Mouse (Mus musculus): ENCODE results near the gene Ifnb1. TPM values are rescaled to one million over a fixed set of nuclear protein-coding genes. Genes with fewer than 3 reads are reported as not detected.

The Ifnb1 gene
- polyA plus RNA-seq, 1 experiment from 2014 or later, result not detected

DNA sequence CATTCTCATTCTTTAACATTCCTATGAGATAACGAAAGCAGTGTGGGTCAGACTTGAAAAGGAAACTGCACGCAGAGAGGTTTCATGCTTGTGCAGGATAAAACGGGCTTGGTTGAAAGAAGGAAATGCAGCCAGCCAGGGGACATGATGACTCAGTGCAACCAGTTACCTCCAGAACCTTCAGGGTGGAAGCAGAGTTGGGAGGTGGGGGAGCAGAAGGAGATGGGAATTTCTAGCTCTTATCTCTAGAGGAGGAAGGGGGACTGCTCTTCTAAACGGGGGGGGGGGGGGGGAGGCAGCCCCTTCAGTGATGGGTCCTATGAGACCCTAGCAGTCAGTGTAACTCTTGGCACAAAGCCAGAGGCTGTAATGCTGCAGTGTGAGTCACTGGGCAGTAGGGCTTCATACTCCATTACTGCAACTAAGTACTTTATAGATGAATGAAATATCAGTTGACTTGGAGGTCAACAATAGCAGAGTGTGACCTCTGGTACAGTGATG, 6.8 kb downstream of the Ifnb1 start:
- 0 out of 2 replicates have a peak, but pooled peaks have one; percentile 17 for ATAC-seq (ENCODE audit: low FRiP score)
- Histone ChIP-seq H3K4me3 (ENCODE audit: low read depth, low read length) (no peak overlapping the region), H3K4me2 (replicated peaks; ENCODE audit: low read depth, low read length) (no peak overlapping the region), H3K9ac (ENCODE audit: low read depth, low read length) (no peak overlapping the region), H3K9me3 (ENCODE audit: control insufficient read depth, low read length) (no peaks in the 10 kb centered on the region), H3K36me3 (ENCODE audit: control insufficient read depth, insufficient read depth, low read length) (no peaks in the 10 kb centered on the region), H3K27ac (ENCODE audit: low read depth, low read length) (no peak overlapping the region), H3K4me1 (replicated peaks; ENCODE audit: control insufficient read depth, insufficient read depth, low read length) (no peaks in the 10 kb centered on the region), H3K27me3 (ENCODE audit: control insufficient read depth, insufficient read depth, low read length) (no peaks in the 10 kb centered on the region)
- WGBS, result 67% methylated on average over 3 of the region's 4 CpGs
- no peak for DNase-seq (ENCODE audit: low spot score)

GRCm38 (mm10) chr4:88515250-88515649, 7.3 kb downstream of the Ifnb1 start:
- H3K9ac ChIP-seq (ENCODE audit: low read depth, low read length), result no peak overlapping the region
- no peaks in the 10 kb centered on the region for H3K4me1 ChIP-seq (replicated peaks; ENCODE audit: control insufficient read depth, insufficient read depth, low read length)
- ATAC-seq (ENCODE audit: low FRiP score), result no peak
- H3K4me2 ChIP-seq (replicated peaks; ENCODE audit: low read depth, low read length), result no peak overlapping the region
- H3K36me3 ChIP-seq (ENCODE audit: control insufficient read depth, insufficient read depth, low read length), result no peaks in the 10 kb centered on the region
- H3K27ac ChIP-seq (ENCODE audit: low read depth, low read length), result no peak overlapping the region
- no peaks in the 10 kb centered on the region for H3K9me3 ChIP-seq (ENCODE audit: control insufficient read depth, low read length)
- H3K27me3 ChIP-seq (ENCODE audit: control insufficient read depth, insufficient read depth, low read length), result no peaks in the 10 kb centered on the region
- 79% methylated on average over 2 of the region's 2 CpGs for WGBS
- H3K4me3 ChIP-seq (ENCODE audit: low read depth, low read length), result no peak overlapping the region
- no peak for DNase-seq (ENCODE audit: low spot score)

- Histone ChIP-seq H3K9me3 (ENCODE audit: control insufficient read depth, low read length) (no peaks in the 10 kb centered on the region), H3K9ac (ENCODE audit: low read depth, low read length) (no peak overlapping the region), H3K27me3 (ENCODE audit: control insufficient read depth, insufficient read depth, low read length) (no peaks in the 10 kb centered on the region), H3K4me2 (replicated peaks; ENCODE audit: low read depth, low read length) (no peak overlapping the region), H3K27ac (ENCODE audit: low read depth, low read length) (no peak overlapping the region), H3K36me3 (ENCODE audit: control insufficient read depth, insufficient read depth, low read length) (no peaks in the 10 kb centered on the region), H3K4me1 (replicated peaks; ENCODE audit: control insufficient read depth, insufficient read depth, low read length) (no peaks in the 10 kb centered on the region), H3K4me3 (ENCODE audit: low read depth, low read length) (no peak overlapping the region)
- DNase-seq (ENCODE audit: low spot score) (peak; percentile 53), ATAC-seq (ENCODE audit: low FRiP score) (no peak; the same call in 1 of the 2 replicates)
- WGBS, result 40% methylated on average over 4 of the region's 4 CpGs
Observed at GRCm38 (mm10) chr4:88514403-88514802, 8.2 kb downstream of the Ifnb1 start.

GRCm38 (mm10) chr4:88513743-88514142, 8.8 kb downstream of the Ifnb1 start:
- Histone ChIP-seq H3K9ac (ENCODE audit: low read depth, low read length) (no peak overlapping the region), H3K27me3 (ENCODE audit: control insufficient read depth, insufficient read depth, low read length) (no peaks in the 10 kb centered on the region), H3K4me1 (replicated peaks; ENCODE audit: control insufficient read depth, insufficient read depth, low read length) (no peaks in the 10 kb centered on the region), H3K4me2 (replicated peaks; ENCODE audit: low read depth, low read length) (no peak overlapping the region), H3K9me3 (ENCODE audit: control insufficient read depth, low read length) (no peaks in the 10 kb centered on the region), H3K27ac (ENCODE audit: low read depth, low read length) (no peak overlapping the region), H3K4me3 (ENCODE audit: low read depth, low read length) (no peak overlapping the region), H3K36me3 (ENCODE audit: control insufficient read depth, insufficient read depth, low read length) (no peaks in the 10 kb centered on the region)
- ATAC-seq (ENCODE audit: low FRiP score) (no peak), DNase-seq (ENCODE audit: low spot score) (no peak)
- WGBS, result over 99% methylated on average over 4 of the region's 4 CpGs

GRCm38 (mm10) chr4:88503753-88504152, 18.8 kb downstream of the Ifnb1 start:
- H3K4me1 ChIP-seq (replicated peaks; ENCODE audit: control insufficient read depth, insufficient read depth, low read length), result no peaks in the 10 kb centered on the region

GRCm38 (mm10) chr4:88501247-88501646, 21.3 kb downstream of the Ifnb1 start:
- no peak for ATAC-seq (ENCODE audit: low FRiP score)
- DNase-seq (ENCODE audit: low spot score), result no peak
- no peaks in the 10 kb centered on the region for H3K9me3 ChIP-seq (ENCODE audit: control insufficient read depth, low read length)
- H3K4me3 ChIP-seq (ENCODE audit: low read depth, low read length), result no peak overlapping the region
- H3K36me3 ChIP-seq (ENCODE audit: control insufficient read depth, insufficient read depth, low read length), result no peaks in the 10 kb centered on the region
- no peak overlapping the region for H3K9ac ChIP-seq (ENCODE audit: low read depth, low read length)
- H3K4me1 ChIP-seq (replicated peaks; ENCODE audit: control insufficient read depth, insufficient read depth, low read length), result no peaks in the 10 kb centered on the region
- no peak overlapping the region for H3K27ac ChIP-seq (ENCODE audit: low read depth, low read length)
- H3K27me3 ChIP-seq (ENCODE audit: control insufficient read depth, insufficient read depth, low read length), result no peaks in the 10 kb centered on the region
- 85% methylated on average over 3 of the region's 3 CpGs for WGBS
- H3K4me2 ChIP-seq (replicated peaks; ENCODE audit: low read depth, low read length), result no peak overlapping the region

More at GRCm38 (mm10) chr4:88503753-88504152, 18.8 kb downstream of the Ifnb1 start:
- H3K9me3 ChIP-seq (ENCODE audit: control insufficient read depth, low read length), result no peaks in the 10 kb centered on the region
- no peak overlapping the region for H3K4me3 ChIP-seq (ENCODE audit: low read depth, low read length)
- H3K9ac ChIP-seq (ENCODE audit: low read depth, low read length), result no peak overlapping the region
- no peak for DNase-seq (ENCODE audit: low spot score)
- H3K27me3 ChIP-seq (ENCODE audit: control insufficient read depth, insufficient read depth, low read length), result no peaks in the 10 kb centered on the region
- 72% methylated on average over 4 of the region's 4 CpGs for WGBS
- H3K36me3 ChIP-seq (ENCODE audit: control insufficient read depth, insufficient read depth, low read length), result no peaks in the 10 kb centered on the region
- ATAC-seq (ENCODE audit: low FRiP score), result no peak
- H3K27ac ChIP-seq (ENCODE audit: low read depth, low read length), result no peak overlapping the region
- H3K4me2 ChIP-seq (replicated peaks; ENCODE audit: low read depth, low read length), result no peak overlapping the region

DNA sequence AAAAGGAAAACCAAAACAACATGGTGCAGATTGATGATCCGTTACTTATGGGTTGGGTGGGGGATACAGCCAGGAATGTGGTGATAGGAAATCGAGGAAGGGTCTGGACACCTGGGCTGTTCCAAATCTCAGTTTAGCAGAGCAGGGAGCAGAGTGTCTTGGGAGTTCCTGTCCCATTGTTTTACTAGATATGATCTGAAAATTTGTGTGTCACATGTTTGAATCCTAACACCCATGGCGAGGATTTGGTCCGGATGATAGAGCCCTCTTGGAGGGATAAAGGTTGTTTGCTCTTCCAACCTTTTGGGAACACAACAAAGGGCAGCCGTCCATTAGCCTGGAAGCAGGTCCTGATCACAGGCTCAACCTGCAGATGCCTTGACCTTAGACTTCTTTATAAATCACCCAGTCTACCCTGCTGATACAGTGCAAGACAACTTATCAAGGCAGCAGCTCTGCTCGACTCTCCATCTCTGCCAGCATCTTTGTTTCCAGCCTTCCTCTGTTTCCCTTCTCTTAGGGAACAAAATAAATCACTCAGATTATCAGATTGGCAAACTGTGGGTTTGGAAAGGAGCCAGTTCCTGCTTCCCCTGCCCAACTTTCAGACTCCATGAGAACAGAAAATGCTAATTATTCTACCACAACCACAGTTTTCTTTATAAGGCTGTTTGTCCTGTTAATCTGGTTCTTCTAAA, 26.1 kb downstream of the Ifnb1 start:
- Histone ChIP-seq H3K4me1 (replicated peaks; ENCODE audit: control insufficient read depth, insufficient read depth, low read length) (no peaks in the 10 kb centered on the region), H3K9ac (ENCODE audit: low read depth, low read length) (no peak overlapping the region), H3K27me3 (ENCODE audit: control insufficient read depth, insufficient read depth, low read length) (no peaks in the 10 kb centered on the region), H3K27ac (ENCODE audit: low read depth, low read length) (no peak overlapping the region), H3K36me3 (ENCODE audit: control insufficient read depth, insufficient read depth, low read length) (no peaks in the 10 kb centered on the region), H3K4me3 (ENCODE audit: low read depth, low read length) (no peak overlapping the region), H3K4me2 (replicated peaks; ENCODE audit: low read depth, low read length) (no peak overlapping the region), H3K9me3 (ENCODE audit: control insufficient read depth, low read length) (no peaks in the 10 kb centered on the region)
- ATAC-seq (ENCODE audit: low FRiP score), result no peak
- no peak for DNase-seq (ENCODE audit: low spot score)
- 86% methylated on average over 6 of the region's 6 CpGs for WGBS

DNA sequence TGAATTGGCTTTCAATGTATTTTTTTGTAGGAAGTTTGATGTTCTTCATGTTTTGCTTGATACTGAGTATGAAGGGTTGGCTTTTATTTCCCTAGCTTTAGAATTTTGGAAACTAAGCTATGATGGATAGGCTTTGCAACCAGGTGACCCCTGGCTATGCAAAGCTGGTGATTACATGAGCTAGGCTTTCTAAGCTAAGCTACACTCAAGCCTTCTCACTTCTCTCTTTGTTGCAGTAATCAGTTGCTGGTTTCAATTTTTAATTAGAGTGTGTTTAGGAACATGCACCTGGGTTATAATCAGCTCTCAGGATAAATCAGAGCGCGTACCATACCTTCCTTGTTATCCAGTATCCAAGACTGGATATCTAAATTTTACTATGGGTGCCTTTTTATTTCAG, 33.0 kb downstream of the Ifnb1 start:
- Histone ChIP-seq H3K9ac (ENCODE audit: low read depth, low read length) (no peak overlapping the region), H3K27me3 (ENCODE audit: control insufficient read depth, insufficient read depth, low read length) (no peaks in the 10 kb centered on the region), H3K9me3 (ENCODE audit: control insufficient read depth, low read length) (no peaks in the 10 kb centered on the region), H3K27ac (ENCODE audit: low read depth, low read length) (no peak overlapping the region), H3K4me2 (replicated peaks; ENCODE audit: low read depth, low read length) (no peak overlapping the region), H3K4me3 (ENCODE audit: low read depth, low read length) (no peak overlapping the region), H3K4me1 (replicated peaks; ENCODE audit: control insufficient read depth, insufficient read depth, low read length) (no peaks in the 10 kb centered on the region), H3K36me3 (ENCODE audit: control insufficient read depth, insufficient read depth, low read length) (no peaks in the 10 kb centered on the region)
- DNase-seq (ENCODE audit: low spot score) (no peak), ATAC-seq (ENCODE audit: low FRiP score) (no peak)
- WGBS, result 98% methylated on average over 2 of the region's 2 CpGs

GRCm38 (mm10) chr4:88488107-88488506, 34.5 kb downstream of the Ifnb1 start:
- H3K4me3 ChIP-seq (ENCODE audit: low read depth, low read length), result no peak overlapping the region
- DNase-seq (ENCODE audit: low spot score), result no peak
- no peak overlapping the region for H3K4me2 ChIP-seq (replicated peaks; ENCODE audit: low read depth, low read length)
- 90% methylated on average over 3 of the region's 3 CpGs for WGBS
- H3K4me1 ChIP-seq (replicated peaks; ENCODE audit: control insufficient read depth, insufficient read depth, low read length), result no peaks in the 10 kb centered on the region
- no peak overlapping the region for H3K27ac ChIP-seq (ENCODE audit: low read depth, low read length)
- H3K36me3 ChIP-seq (ENCODE audit: control insufficient read depth, insufficient read depth, low read length), result no peaks in the 10 kb centered on the region
- ATAC-seq (ENCODE audit: low FRiP score), result no peak
- no peak overlapping the region for H3K9ac ChIP-seq (ENCODE audit: low read depth, low read length)
- no peaks in the 10 kb centered on the region for H3K27me3 ChIP-seq (ENCODE audit: control insufficient read depth, insufficient read depth, low read length)
- H3K9me3 ChIP-seq (ENCODE audit: control insufficient read depth, low read length), result no peaks in the 10 kb centered on the region
